Mouse (Mus musculus) megakaryocyte, embryonic 14.5 days (primary cell): ENCODE measurements at regions not wholly inside any gene's neighbourhood (a gene's known extent, or its start where the extent isn't known, plus 50 kb on each side); places are given as distances from the start of the nearest gene placed in this dataset.

Experiments
- H3K27me3 ChIP-seq: replicated peaks from 2 replicates; pipeline ENCODE3; 2012; ENCODE audit warnings: inconsistent platforms
- H3K36me3 ChIP-seq: replicated peaks from 2 replicates; pipeline ENCODE3; 2012; ENCODE audit warnings: low read length, inconsistent platforms, mixed read lengths
- H3K4me1 ChIP-seq: 2 replicates; pipeline ENCODE4 v1.6.1; 2012; ENCODE audit warnings: inconsistent platforms
- H3K4me3 ChIP-seq: replicated peaks from 2 replicates; pipeline ENCODE3; 2012; ENCODE audit warnings: moderate library complexity, mild to moderate bottlenecking, inconsistent platforms
- H3K9me3 ChIP-seq: 2 replicates; pipeline ENCODE4 v1.6.1; 2012; ENCODE audit warnings: inconsistent platforms
- FLI1 ChIP-seq: IDR thresholded peaks from 2 replicates; pipeline ENCODE4 v1.6.1; 2012; ENCODE audit warnings: low read length, inconsistent platforms, mixed read lengths
- GATA1 ChIP-seq: IDR thresholded peaks from 3 replicates; pipeline ENCODE4 v1.6.1; 2012; ENCODE audit warnings: mixed read lengths, low read length, inconsistent platforms, borderline replicate concordance

DNA sequence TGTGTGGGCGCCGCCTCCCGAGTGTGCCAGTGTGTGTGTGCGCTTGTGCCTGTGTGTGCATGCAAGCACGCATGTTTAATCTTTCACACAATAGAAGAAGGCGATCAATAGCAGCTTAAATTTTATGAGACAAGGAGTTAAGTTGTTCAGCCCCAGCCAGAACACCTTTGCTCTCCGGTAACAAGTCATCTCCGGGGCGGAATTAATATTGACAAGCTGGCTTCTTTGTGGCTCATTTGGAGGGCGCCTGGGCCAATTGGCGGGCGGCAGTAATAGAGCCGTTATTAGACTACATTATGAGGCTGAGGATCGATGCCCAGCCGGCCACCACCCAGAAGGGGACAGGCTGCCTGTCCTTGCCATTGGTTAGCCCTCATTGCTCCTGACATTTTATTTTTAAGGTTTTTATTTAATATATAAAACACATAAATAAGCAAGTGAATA is 142.6 kb upstream of the Irx4 start:
- no peak for TF ChIP-seq FLI1
- no peak for TF ChIP-seq GATA1
- peaks cover 10% of the 10 kb centered on the region for H3K9me3 ChIP-seq
- H3K4me1 ChIP-seq: no peaks in the 10 kb centered on the region
- H3K36me3 ChIP-seq: no peaks in the 10 kb centered on the region
- H3K27me3 ChIP-seq: no peaks in the 10 kb centered on the region
- H3K4me3 ChIP-seq: no peak overlapping the region

DNA sequence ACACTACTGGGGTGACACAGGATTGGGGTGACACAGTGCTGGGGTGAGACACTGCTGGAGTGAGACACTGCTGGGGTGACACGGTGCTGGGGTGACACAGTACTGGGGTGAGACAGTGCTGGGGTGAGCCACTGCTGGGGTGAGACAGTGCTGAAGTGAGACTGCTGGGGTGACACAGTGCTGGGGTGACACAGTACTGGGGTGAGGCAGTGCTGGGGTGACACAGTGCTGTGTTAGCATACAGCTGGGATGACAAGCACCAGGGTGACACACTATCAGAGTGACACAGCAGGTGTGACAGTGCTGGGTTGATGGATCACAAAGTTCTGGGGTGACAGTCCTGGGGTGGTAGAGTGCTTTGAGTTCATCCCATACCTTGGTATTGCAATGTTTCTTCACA is 137.3 kb upstream of the Irx4 start:
- Histone ChIP-seq H3K27me3 (no peaks in the 10 kb centered on the region), H3K36me3 (no peaks in the 10 kb centered on the region), H3K9me3 (peaks cover 17% of the 10 kb centered on the region), H3K4me3 (peak overlapping the region; percentile 19), H3K4me1 (no peaks in the 10 kb centered on the region)
- no peak for TF ChIP-seq FLI1
- TF ChIP-seq GATA1: no peak

DNA sequence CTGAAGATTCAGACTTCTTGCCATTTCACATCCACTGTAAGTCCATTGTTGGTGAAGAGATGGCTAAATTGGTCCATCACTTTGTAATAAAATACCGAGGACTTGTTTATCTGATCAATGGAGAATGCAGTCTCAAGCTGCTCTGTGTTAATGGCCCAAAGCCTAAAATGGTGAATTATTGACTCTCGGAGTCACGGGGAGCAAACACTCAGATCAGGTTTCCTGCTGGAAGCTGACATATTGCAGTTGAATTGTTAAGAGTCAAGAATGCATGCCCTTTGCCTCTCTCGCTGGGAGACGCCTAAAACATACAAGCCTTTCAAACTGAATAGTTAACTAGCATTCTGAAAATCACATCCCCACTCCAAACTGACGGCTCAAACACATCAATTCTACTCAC is 129.0 kb upstream of the Irx4 start:
- Histone ChIP-seq H3K36me3 (no peaks in the 10 kb centered on the region), H3K9me3 (peaks cover 26% of the 10 kb centered on the region), H3K27me3 (no peaks in the 10 kb centered on the region), H3K4me1 (no peaks in the 10 kb centered on the region), H3K4me3 (no peak overlapping the region)
- no peak for TF ChIP-seq GATA1
- TF ChIP-seq FLI1: no peak

DNA sequence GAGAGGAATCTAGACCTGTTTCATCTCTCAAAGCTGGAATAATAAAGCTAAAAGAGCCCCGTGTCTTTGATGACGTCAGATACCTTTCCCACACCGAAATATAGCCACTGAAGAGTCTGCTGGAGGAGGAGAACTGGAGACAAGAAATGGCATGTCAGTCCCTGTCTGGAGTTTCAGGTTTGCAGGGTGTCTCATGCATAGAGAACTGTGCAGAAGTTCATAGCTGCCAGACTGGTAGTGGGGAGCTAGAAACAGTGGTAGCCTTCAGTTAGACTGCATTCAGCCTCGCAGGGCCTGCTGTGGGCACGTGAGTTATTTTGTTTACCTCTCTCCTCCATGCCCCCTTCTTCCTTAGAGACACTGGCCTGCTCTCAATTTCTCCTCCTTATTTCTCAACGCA is 127.5 kb upstream of the Irx4 start:
- H3K36me3 ChIP-seq: no peaks in the 10 kb centered on the region
- TF ChIP-seq GATA1 (no peak), FLI1 (no peak)
- H3K9me3 ChIP-seq: peaks cover 38% of the 10 kb centered on the region
- no peak overlapping the region for H3K4me3 ChIP-seq
- no peaks in the 10 kb centered on the region for H3K27me3 ChIP-seq
- no peaks in the 10 kb centered on the region for H3K4me1 ChIP-seq

DNA sequence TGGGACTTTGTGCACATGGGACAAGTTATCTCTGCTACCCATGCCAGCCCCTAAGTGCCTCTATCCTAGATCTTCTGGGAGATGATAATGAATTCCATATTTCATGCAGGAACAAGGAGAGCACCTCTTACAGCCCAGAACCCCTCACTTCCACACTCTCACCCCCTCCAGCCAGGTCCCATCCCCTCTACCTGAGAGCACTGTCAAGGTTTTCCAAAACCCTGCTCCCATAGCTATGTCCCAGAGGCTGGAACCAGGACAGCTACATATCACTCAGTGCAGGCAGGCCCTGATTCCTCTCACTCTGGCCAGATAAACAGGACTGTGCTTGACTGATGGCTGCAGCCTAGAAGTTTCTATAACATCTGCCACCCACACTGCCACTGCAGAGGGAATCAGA is 125.3 kb upstream of the Irx4 start:
- Histone ChIP-seq H3K4me3 (no peak overlapping the region), H3K36me3 (no peaks in the 10 kb centered on the region), H3K27me3 (no peaks in the 10 kb centered on the region), H3K4me1 (no peaks in the 10 kb centered on the region), H3K9me3 (peaks cover 49% of the 10 kb centered on the region)
- TF ChIP-seq GATA1: no peak
- no peak for TF ChIP-seq FLI1

DNA sequence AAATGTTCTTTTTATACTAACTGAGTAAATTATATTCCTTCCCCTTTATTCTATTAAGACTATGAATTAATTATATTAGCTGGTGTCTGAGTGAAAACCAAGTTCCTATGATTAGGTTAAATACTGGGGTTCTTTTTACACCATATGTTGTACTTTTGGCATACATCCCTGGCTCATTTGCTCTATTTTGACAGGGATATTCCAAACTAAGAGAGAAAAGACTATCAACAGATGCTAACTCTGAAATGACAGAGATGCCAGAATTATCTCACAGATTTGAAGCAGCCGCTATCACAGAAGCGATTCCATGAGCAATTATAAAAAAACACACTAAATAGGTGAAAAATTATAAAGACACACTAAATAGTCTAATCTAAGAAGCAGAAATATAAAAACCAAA is 119.0 kb upstream of the Irx4 start:
- TF ChIP-seq FLI1: no peak
- TF ChIP-seq GATA1: no peak
- Histone ChIP-seq H3K4me3 (no peak overlapping the region), H3K4me1 (no peaks in the 10 kb centered on the region), H3K27me3 (no peaks in the 10 kb centered on the region), H3K9me3 (peaks cover 33% of the 10 kb centered on the region), H3K36me3 (no peaks in the 10 kb centered on the region)

DNA sequence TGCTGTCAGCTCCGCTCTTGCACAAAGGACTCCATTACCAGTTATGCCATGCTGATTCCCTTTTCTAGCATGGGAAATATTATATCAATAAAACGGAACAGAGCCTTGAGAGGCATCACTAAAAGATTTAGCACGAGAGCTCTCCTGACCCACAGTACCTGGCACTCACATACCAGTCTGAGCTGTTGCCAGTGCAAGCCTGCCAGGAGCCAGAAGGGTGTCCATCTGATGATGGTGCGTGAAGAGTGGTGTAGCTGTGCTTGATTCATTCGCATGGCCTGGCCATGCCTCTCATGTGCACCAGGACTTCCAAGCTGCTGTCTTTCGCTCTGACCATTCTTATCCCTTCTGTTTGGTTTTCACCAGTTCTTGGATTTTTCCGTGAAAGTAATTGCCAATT is 102.3 kb upstream of the Irx4 start:
- H3K9me3 ChIP-seq: 0 out of 2 replicates have a peak, but pooled peaks cover 3% of the 10 kb centered on the region
- no peak overlapping the region for H3K4me3 ChIP-seq
- H3K27me3 ChIP-seq: peaks cover 9% of the 10 kb centered on the region
- TF ChIP-seq FLI1 (no peak), GATA1 (no peak)
- no peaks in the 10 kb centered on the region for H3K36me3 ChIP-seq
- H3K4me1 ChIP-seq: peaks cover 7% of the 10 kb centered on the region

DNA sequence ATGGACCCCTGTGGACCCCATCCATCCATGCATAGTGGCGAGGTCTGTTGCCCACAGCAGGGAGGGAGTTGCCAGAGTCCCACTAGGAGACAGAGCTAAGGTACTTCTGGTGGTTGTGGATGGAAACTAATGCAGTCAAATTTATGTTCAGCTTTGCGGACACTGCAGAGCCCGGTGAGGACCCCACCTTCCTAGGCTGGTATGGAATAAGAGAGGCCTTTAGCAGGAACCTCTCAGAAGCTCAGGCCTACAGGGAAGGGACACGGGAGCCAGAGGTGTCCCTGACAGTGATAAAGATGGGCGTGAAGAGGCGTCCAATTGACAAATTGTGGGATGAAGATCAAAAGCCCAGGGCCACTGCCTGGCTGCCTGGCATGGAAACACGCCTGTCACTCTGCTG is 100.8 kb upstream of the Irx4 start:
- Histone ChIP-seq H3K4me1 (peaks cover 7% of the 10 kb centered on the region), H3K4me3 (no peak overlapping the region), H3K36me3 (no peaks in the 10 kb centered on the region), H3K9me3 (no peaks in the 10 kb centered on the region), H3K27me3 (peaks cover 9% of the 10 kb centered on the region)
- no peak for TF ChIP-seq FLI1
- no peak for TF ChIP-seq GATA1

DNA sequence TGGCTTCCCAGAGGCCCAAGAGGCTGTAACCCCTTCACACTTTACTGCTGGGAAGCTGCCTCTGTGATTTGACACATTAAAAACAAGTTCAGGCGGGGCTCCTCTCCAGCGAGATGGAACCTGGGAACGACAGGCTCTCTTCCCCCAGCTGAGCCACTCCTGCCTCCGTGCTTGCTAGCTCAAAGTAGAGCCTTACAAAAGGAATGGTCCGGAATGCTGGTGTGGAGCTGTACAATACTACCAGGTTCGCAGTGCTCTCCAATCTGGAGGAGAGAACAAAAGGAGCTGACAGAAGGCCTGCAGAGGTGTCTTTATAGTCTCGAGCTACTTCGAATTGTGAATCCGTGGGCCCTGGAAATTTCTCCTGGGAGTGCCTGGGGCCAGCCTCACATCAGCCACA is 100.4 kb upstream of the Irx4 start:
- Histone ChIP-seq H3K4me1 (peaks cover 7% of the 10 kb centered on the region), H3K27me3 (peaks cover 9% of the 10 kb centered on the region), H3K4me3 (peak overlapping the region; percentile 88), H3K36me3 (no peaks in the 10 kb centered on the region), H3K9me3 (no peaks in the 10 kb centered on the region)
- no peak for TF ChIP-seq FLI1
- TF ChIP-seq GATA1: no peak

DNA sequence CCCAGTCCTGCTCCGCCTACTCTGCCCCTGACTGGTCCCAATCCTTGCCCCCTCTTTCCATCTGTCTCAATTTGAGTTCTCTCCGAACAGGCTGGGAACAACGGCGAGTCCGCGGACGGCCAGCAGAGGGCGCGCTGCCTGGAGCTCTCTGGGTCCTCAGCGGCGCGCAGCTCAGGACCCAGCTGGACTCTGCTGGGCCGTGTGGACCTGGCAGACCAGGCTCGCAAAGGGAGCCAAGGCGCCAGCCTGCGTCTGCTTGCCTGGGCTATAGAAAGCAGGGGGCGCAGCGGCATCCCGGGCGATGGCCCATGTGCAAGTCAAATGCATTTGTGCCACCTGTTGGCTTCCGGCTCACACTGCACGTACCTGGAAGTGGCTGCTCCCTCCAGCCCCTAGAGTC is 100.0 kb upstream of the Irx4 start:
- H3K27me3 ChIP-seq: peaks cover 9% of the 10 kb centered on the region
- H3K9me3 ChIP-seq: no peaks in the 10 kb centered on the region
- peak overlapping the region; percentile 88 for H3K4me3 ChIP-seq
- no peaks in the 10 kb centered on the region for H3K36me3 ChIP-seq
- TF ChIP-seq GATA1: no peak
- no peak for TF ChIP-seq FLI1
- peaks cover 7% of the 10 kb centered on the region for H3K4me1 ChIP-seq

DNA sequence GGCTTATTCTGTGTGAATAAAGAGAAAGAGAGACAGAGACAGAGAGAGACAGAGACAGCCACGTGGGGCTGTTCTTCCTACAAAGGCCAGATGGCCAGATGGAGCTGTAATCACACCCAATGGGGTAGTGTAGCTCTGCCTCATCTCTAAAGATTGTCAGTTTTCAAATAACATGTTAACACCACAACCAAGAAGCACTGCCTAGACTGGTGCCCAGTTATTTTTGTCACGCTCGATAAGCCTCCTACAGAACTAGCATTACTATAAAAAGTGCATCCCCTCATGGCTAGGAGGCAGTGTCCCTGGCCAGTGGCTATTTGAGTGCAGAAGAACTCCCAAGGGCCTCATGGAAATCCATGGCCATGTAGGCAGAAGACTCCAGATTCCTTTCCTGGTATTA is 90.0 kb upstream of the Irx4 start:
- Histone ChIP-seq H3K9me3 (peaks cover 7% of the 10 kb centered on the region), H3K4me1 (no peaks in the 10 kb centered on the region), H3K27me3 (no peaks in the 10 kb centered on the region), H3K4me3 (no peak overlapping the region), H3K36me3 (no peaks in the 10 kb centered on the region)
- TF ChIP-seq GATA1: no peak
- TF ChIP-seq FLI1: no peak

DNA sequence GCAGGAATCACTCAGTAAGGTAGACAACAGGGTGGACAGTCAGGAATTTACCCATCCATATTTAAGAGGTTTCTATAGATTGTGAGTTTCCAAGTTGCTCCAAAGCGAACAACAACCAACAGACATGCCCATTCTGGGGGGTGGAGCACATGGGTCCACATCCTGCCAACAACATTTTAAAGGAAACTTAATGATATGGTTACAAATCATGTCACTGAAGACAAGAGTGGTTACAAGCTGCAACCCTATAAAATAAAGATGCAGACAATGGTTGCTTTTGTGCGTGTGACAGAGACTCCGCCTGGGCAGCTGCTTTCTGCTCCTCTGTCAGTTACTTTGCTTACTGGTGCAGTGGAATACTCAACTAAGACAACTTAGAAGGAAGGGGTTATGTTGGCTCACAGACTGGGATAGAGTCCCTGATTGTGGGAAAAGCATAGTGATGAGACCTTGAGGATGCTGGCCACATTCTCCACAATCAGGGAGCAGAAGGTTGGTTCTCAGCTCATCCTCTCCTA is 52.3 kb upstream of the Irx4 start:
- H3K4me1 ChIP-seq: no peaks in the 10 kb centered on the region

More for the DNA sequence above, 52.3 kb upstream of the Irx4 start:
- no peaks in the 10 kb centered on the region for H3K27me3 ChIP-seq
- peaks cover 16% of the 10 kb centered on the region for H3K9me3 ChIP-seq
- H3K4me3 ChIP-seq: no peak overlapping the region
- TF ChIP-seq GATA1: no peak
- TF ChIP-seq FLI1: no peak
- H3K36me3 ChIP-seq: no peaks in the 10 kb centered on the region
